Mouse (Mus musculus) olfactory bulb, adult 2 months (tissue): ENCODE data around the gene Lemd2. TPM values are rescaled to one million over a fixed set of nuclear protein-coding genes. Genes with fewer than 3 reads are reported as not detected.
"Not testable (repeated sequence)": the region's sequence is repeated elsewhere in the genome, so short reads cannot be mapped to it uniquely, and the experiment has no call there.

Experiments
- H3K27ac ChIP-seq: fragments of 200-500 bp; 2 replicates; pipeline ENCODE4 v1.5.1; 2012; ENCODE audit warnings: low read depth, low read length; ENCODE audit not compliant: insufficient read depth
- H3K4me1 ChIP-seq: fragments of 200-500 bp; 2 replicates; pipeline ENCODE4 v1.6.1; 2012; ENCODE audit warnings: low read length; ENCODE audit not compliant: control insufficient read depth, insufficient read depth
- H3K4me3 ChIP-seq: fragments of 200-500 bp; 2 replicates; pipeline ENCODE4 v1.5.1; 2012; ENCODE audit warnings: mild to moderate bottlenecking, low read depth, low read length, moderate library complexity; ENCODE audit not compliant: insufficient read depth
- CTCF ChIP-seq: fragments of 200-500 bp; IDR thresholded peaks from 2 replicates; pipeline ENCODE4 v1.5.1; 2012; ENCODE audit warnings: low read depth, mild to moderate bottlenecking, low read length, moderate library complexity; ENCODE audit not compliant: insufficient read depth
- POLR2A ChIP-seq: fragments of 200-500 bp; IDR thresholded peaks from 2 replicates; pipeline ENCODE4 v1.6.1; 2012; ENCODE audit warnings: mild to moderate bottlenecking, low read depth, low read length, moderate library complexity; ENCODE audit not compliant: insufficient read depth
- WGBS: fragments of 180-500 bp; shearing (Covaris S2); methylation state at CpG from one replicate; pipeline ENCODE4 v1.1.7; 2018; 5-methylcytosine and 5-hydroxymethylcytosine counted together
- polyA plus RNA-seq: library from polyadenylated mRNA; stranded (reverse); fragments of >200 nt; gene quantifications from 2 replicates; pipeline ENCODE4 v1.2.4, GENCODE M21; 2012; ENCODE audit warnings: low replicate concordance; ENCODE audit not compliant: missing spikeins, insufficient read depth, insufficient read length

The Lemd2 gene
- polyA plus RNA-seq, 1 experiment: not detected

- no peak overlapping the region for H3K4me3 ChIP-seq
- TF ChIP-seq POLR2A (no peak), CTCF (no peak)
- peaks cover 36% of the 10 kb centered on the region for H3K4me1 ChIP-seq
- no peak overlapping the region for H3K27ac ChIP-seq
- 36% methylated on average over 15 of the region's 15 CpGs for WGBS
Measured at GRCm38 (mm10) chr17:27240556-27241457, 36.5 kb upstream of the Lemd2 start.

- 87% methylated on average over 5 of the region's 5 CpGs for WGBS
Measured at GRCm38 (mm10) chr17:27239941-27240340, 35.7 kb upstream of the Lemd2 start.

GRCm38 (mm10) chr17:27238637-27239036 lies 34.4 kb upstream of the Lemd2 start:
- 65% methylated on average over 8 of the region's 8 CpGs for WGBS
- H3K27ac ChIP-seq: no peak overlapping the region
- TF ChIP-seq POLR2A: no peak
- TF ChIP-seq CTCF: no peak
- peaks cover 36% of the 10 kb centered on the region for H3K4me1 ChIP-seq
- no peak overlapping the region for H3K4me3 ChIP-seq

More at GRCm38 (mm10) chr17:27239941-27240340, 35.7 kb upstream of the Lemd2 start:
- TF ChIP-seq POLR2A (no peak), CTCF (no peak)
- H3K4me3 ChIP-seq: no peak overlapping the region
- no peak overlapping the region for H3K27ac ChIP-seq
- H3K4me1 ChIP-seq: peaks cover 32% of the 10 kb centered on the region

- 87% methylated on average over 8 of the region's 8 CpGs for WGBS
- no peak overlapping the region for H3K27ac ChIP-seq
- no peak for TF ChIP-seq POLR2A
- TF ChIP-seq CTCF: no peak
- H3K4me3 ChIP-seq: no peak overlapping the region
- peaks cover 41% of the 10 kb centered on the region for H3K4me1 ChIP-seq
Measured at GRCm38 (mm10) chr17:27237731-27238130, 33.5 kb upstream of the Lemd2 start.

- Histone ChIP-seq H3K4me3 (no peak overlapping the region), H3K27ac (no peak overlapping the region), H3K4me1 (peaks cover 46% of the 10 kb centered on the region)
- TF ChIP-seq POLR2A (no peak), CTCF (no peak)
- 84% methylated on average over 7 of the region's 7 CpGs for WGBS
Measured at GRCm38 (mm10) chr17:27233298-27233697, 29.0 kb upstream of the Lemd2 start.

GRCm38 (mm10) chr17:27232176-27232575 lies 27.9 kb upstream of the Lemd2 start:
- TF ChIP-seq POLR2A (no peak), CTCF (no peak)
- Histone ChIP-seq H3K4me1 (peaks cover 54% of the 10 kb centered on the region), H3K4me3 (no peak overlapping the region), H3K27ac (no peak overlapping the region)
- 99% methylated on average over 3 of the region's 3 CpGs for WGBS

- peaks cover 60% of the 10 kb centered on the region for H3K4me1 ChIP-seq
- WGBS: 75% methylated on average over 4 of the region's 4 CpGs
- not testable (repeated sequence) for H3K27ac ChIP-seq, H3K4me3 ChIP-seq
Measured at GRCm38 (mm10) chr17:27231586-27231985, 27.3 kb upstream of the Lemd2 start.

GRCm38 (mm10) chr17:27231146-27231503 lies 26.9 kb upstream of the Lemd2 start:
- Histone ChIP-seq H3K4me3 (no peak overlapping the region), H3K27ac (no peak overlapping the region), H3K4me1 (peaks cover 63% of the 10 kb centered on the region)
- WGBS: 20% methylated on average over 6 of the region's 6 CpGs
- no peak for TF ChIP-seq CTCF
- no peak for TF ChIP-seq POLR2A

- Histone ChIP-seq H3K27ac (no peak overlapping the region), H3K4me1 (peaks cover 62% of the 10 kb centered on the region), H3K4me3 (no peak overlapping the region)
- TF ChIP-seq CTCF (no peak), POLR2A (no peak)
- WGBS: 64% methylated on average over 8 of the region's 8 CpGs
Measured at GRCm38 (mm10) chr17:27230455-27231145, 26.3 kb upstream of the Lemd2 start.
